Mouse (Mus musculus): ENCODE results near the gene Zcchc17. TPM values are rescaled to one million over a fixed set of nuclear protein-coding genes. Genes with fewer than 3 reads are reported as not detected.

Zcchc17 gene
- 4.8 TPM for polyA plus RNA-seq (2015; fragmentation: Illumina TruSeq; extraction: RNeasy Lipid Tissue Mini Kit (QIAGEN cat#74804); ENCODE audit: insufficient read depth, low read depth, low replicate concordance)

GRCm38 (mm10) chr4:130359486-130360237 is at the start of gene Zcchc17, which contains the start of gene Snrnp40:
Zcchc17 (minus strand) TSS chr4:130359943.
Snrnp40 (plus strand) TSS chr4:130360132.

GRCm38 (mm10) chr4:130308231-130309081 is 51.3 kb downstream of the Zcchc17 start, which contains the start of the genes Fabp3 and Gm10570:
Fabp3 (plus strand) TSS chr4:130308595.
Gm10570 (minus strand) TSS chr4:130308674.

GRCm38 (mm10) chr4:130279105-130279504 is 80.6 kb downstream of the Zcchc17 start, which contains the start of gene Serinc2:
Serinc2 (minus strand) TSS chr4:130279205.

Other genes starting within 250 kb of the Zcchc17 start
- not detected for gene Hcrtr1, start 220.6 kb downstream of the Zcchc17 start, polyA plus RNA-seq (2015; fragmentation: Illumina TruSeq; extraction: RNeasy Lipid Tissue Mini Kit (QIAGEN cat#74804); ENCODE audit: insufficient read depth, low read depth, low replicate concordance)
- 42.6 TPM for gene Tinagl1, start 184.8 kb downstream of the Zcchc17 start, polyA plus RNA-seq (2015; fragmentation: Illumina TruSeq; extraction: RNeasy Lipid Tissue Mini Kit (QIAGEN cat#74804); ENCODE audit: insufficient read depth, low read depth, low replicate concordance)
- not detected for gene Gm853, start 137.5 kb downstream of the Zcchc17 start, polyA plus RNA-seq (2015; fragmentation: Illumina TruSeq; extraction: RNeasy Lipid Tissue Mini Kit (QIAGEN cat#74804); ENCODE audit: insufficient read depth, low read depth, low replicate concordance)
- 2.9 TPM for gene Serinc2, start 80.7 kb downstream of the Zcchc17 start, polyA plus RNA-seq (2015; fragmentation: Illumina TruSeq; extraction: RNeasy Lipid Tissue Mini Kit (QIAGEN cat#74804); ENCODE audit: insufficient read depth, low read depth, low replicate concordance)
- gene Fabp3, start 51.3 kb downstream of the Zcchc17 start, polyA plus RNA-seq (2015; fragmentation: Illumina TruSeq; extraction: RNeasy Lipid Tissue Mini Kit (QIAGEN cat#74804); ENCODE audit: insufficient read depth, low read depth, low replicate concordance), result 4.1 TPM
- gene Gm10570, start 51.3 kb downstream of the Zcchc17 start, polyA plus RNA-seq (2015; fragmentation: Illumina TruSeq; extraction: RNeasy Lipid Tissue Mini Kit (QIAGEN cat#74804); ENCODE audit: insufficient read depth, low read depth, low replicate concordance), result not detected
- gene Snrnp40, start 189 bp upstream of the Zcchc17 start, polyA plus RNA-seq (2015; fragmentation: Illumina TruSeq; extraction: RNeasy Lipid Tissue Mini Kit (QIAGEN cat#74804); ENCODE audit: insufficient read depth, low read depth, low replicate concordance), result 9.0 TPM
- gene Nkain1, start 214.2 kb upstream of the Zcchc17 start, polyA plus RNA-seq (2015; fragmentation: Illumina TruSeq; extraction: RNeasy Lipid Tissue Mini Kit (QIAGEN cat#74804); ENCODE audit: insufficient read depth, low read depth, low replicate concordance), result 1.4 TPM